Mouse (Mus musculus): ENCODE data around the gene Gm34653. TPM values are rescaled to one million over a fixed set of nuclear protein-coding genes. Genes with fewer than 3 reads are reported as not detected.

Gm34653 gene
- polyA plus RNA-seq, 1 experiment: not detected

DNA sequence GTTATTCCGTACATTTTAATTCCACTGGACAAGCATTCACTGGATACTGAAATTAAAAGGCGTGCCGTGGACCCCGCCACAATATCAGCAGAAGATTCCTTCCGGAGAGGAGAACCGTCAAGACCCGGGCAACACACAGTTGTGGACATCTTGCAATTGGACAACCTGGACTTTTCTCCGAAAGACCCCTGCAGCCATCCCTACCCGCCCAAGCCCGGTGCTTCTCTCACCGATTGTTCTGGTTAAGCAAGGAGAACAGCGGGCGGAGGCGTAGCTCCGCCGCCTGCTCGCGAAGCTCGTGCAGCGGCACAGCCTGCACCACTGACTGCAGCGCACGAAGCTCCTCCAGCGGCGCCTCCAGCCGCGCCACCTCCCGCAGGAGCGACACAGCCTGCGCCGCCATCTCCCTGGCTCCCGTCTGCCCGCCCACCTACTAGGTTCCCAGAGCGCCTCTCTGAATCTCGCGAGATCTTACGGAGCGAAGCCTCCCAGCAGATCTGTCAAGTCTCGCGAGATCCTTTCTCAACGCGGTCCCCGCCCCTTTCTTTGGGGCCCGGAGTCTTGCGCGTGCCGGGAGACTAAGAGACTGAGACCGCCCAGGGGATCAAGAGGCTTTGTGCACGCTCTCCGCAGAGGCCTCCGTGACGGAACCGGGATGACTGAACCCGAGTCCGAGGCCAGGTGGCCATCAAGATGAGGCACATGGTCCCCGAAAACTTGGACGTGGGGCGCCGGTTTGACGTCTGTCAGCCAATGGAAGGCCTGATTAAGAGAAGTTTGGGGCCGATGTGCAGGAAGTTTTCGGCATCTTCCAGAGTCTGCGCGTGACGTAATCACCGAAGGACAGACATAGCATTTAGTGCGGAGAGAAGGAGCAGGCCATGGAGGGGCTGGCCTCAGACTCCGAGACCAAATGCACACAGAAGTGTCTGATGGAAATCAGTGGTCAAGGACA lies 38.0 kb downstream of the Gm34653 start:
- peaks cover 2% of the 10 kb centered on the region; the same call in 1 of the 2 replicates for H3K9me3 ChIP-seq (ENCODE audit: control insufficient read depth, low read length)
- peaks cover 54% of the 10 kb centered on the region for H3K4me1 ChIP-seq (ENCODE audit: control insufficient read depth)
- TF ChIP-seq GATA1 (IDR thresholded peaks at IDR 0.05; ENCODE audit: low read length): no peak
- no peak for TF ChIP-seq TAL1 (IDR thresholded peaks at IDR 0.05; ENCODE audit: low read length)

GRCm38 (mm10) chr2:34874271-34874670 lies 41.5 kb downstream of the Gm34653 start, which contains the start of gene Cutal:
Cutal (plus strand) TSS chr2:34874396.
- Histone ChIP-seq H3K4me1 (ENCODE audit: control insufficient read depth) (peaks cover 28% of the 10 kb centered on the region), H3K9me3 (ENCODE audit: control insufficient read depth, low read length) (peaks cover 2% of the 10 kb centered on the region; the same call in 1 of the 2 replicates), H3K4me3 (replicated peaks) (peak within 1 kb of the TSS; percentile 52), H3K27me3 (ENCODE audit: control insufficient read depth) (peaks cover 61% of the 10 kb centered on the region), H3K36me3 (ENCODE audit: control insufficient read depth) (peaks cover 3% of the 10 kb centered on the region)
- no peak for TF ChIP-seq GATA1 (IDR thresholded peaks at IDR 0.05; ENCODE audit: low read length)
- TF ChIP-seq TAL1 (IDR thresholded peaks at IDR 0.05; ENCODE audit: low read length): no peak

More for the DNA sequence above, 38.0 kb downstream of the Gm34653 start:
- Histone ChIP-seq H3K27me3 (ENCODE audit: control insufficient read depth) (peaks cover 30% of the 10 kb centered on the region), H3K36me3 (ENCODE audit: control insufficient read depth) (peaks cover 37% of the 10 kb centered on the region), H3K4me3 (replicated peaks) (peak overlapping the region; percentile 89)

DNA sequence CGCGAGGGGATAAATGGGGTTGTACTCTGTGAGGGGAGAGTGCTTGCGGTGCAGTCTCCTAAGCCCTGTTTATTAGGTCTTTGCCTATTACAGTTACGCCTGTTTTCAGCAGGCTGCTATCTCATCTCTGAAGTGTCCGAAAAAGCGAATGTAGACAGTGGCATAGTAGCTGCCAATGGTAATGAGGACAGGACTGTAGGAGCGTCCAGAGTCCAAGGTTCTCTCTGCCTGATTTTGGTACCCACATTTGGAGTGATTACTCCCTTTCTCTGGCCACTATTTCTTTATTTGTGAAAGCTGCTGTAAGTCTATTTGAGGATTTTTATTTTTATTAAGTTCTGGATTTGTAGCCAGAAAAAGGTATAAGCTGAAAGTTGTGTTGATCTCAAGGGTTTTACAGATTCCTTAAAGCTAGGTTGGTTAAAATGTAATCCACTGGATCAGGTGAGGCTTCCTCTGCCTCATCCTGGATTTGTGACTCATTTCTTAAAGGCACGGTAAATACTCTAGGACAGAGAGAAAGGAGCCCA lies 42.1 kb downstream of the Gm34653 start, which contains the start of gene Psmd5:
TSS of gene Psmd5 (minus strand) at position 153 of the 530 bp plus-strand sequence.
- peaks cover 2% of the 10 kb centered on the region; the same call in 1 of the 2 replicates for H3K9me3 ChIP-seq (ENCODE audit: control insufficient read depth, low read length)
- peaks cover 22% of the 10 kb centered on the region for H3K4me1 ChIP-seq (ENCODE audit: control insufficient read depth)
- H3K27me3 ChIP-seq (ENCODE audit: control insufficient read depth): peaks cover 67% of the 10 kb centered on the region
- no peaks in the 10 kb centered on the region for H3K36me3 ChIP-seq (ENCODE audit: control insufficient read depth)
- peak within 1 kb of the TSS; percentile 52 for H3K4me3 ChIP-seq (replicated peaks)
- TF ChIP-seq GATA1 (IDR thresholded peaks at IDR 0.05; ENCODE audit: low read length) (no peak), TAL1 (IDR thresholded peaks at IDR 0.05; ENCODE audit: low read length) (no peak)

- TF ChIP-seq GATA1 (IDR thresholded peaks at IDR 0.05; ENCODE audit: low read length) (no peak), TAL1 (IDR thresholded peaks at IDR 0.05; ENCODE audit: low read length) (no peak)
- H3K36me3 ChIP-seq (ENCODE audit: control insufficient read depth): no peaks in the 10 kb centered on the region
- no peaks in the 10 kb centered on the region for H3K4me1 ChIP-seq (ENCODE audit: control insufficient read depth)
- no peak overlapping the region for H3K4me3 ChIP-seq (replicated peaks)
- peaks cover 75% of the 10 kb centered on the region for H3K27me3 ChIP-seq (ENCODE audit: control insufficient read depth)
- H3K9me3 ChIP-seq (ENCODE audit: control insufficient read depth, low read length): no peaks in the 10 kb centered on the region
Observed at GRCm38 (mm10) chr2:34880054-34880453, 47.2 kb downstream of the Gm34653 start.

DNA sequence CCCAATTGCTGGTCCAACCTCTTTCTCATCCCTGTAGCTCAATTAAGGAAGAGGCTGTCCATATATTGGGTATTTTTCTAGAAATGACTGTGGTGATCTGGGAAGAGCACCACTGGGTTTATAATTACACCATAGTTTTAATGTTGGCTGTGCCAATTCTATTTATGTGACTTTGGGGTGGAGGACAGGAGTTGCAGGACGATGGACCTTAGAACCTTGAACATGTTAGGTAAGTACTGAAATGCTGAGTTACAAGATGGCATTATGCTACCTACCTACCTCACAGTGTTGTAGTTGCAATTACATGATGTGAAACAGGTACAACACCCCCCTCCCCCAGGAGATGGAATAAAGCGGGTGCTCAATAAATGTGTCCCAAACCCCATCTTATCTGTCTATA lies 50.0 kb downstream of the Gm34653 start:
- H3K4me1 ChIP-seq (ENCODE audit: control insufficient read depth): no peaks in the 10 kb centered on the region
- peaks cover 62% of the 10 kb centered on the region for H3K27me3 ChIP-seq (ENCODE audit: control insufficient read depth)
- no peaks in the 10 kb centered on the region for H3K36me3 ChIP-seq (ENCODE audit: control insufficient read depth)
- no peak overlapping the region for H3K4me3 ChIP-seq (replicated peaks)
- no peaks in the 10 kb centered on the region for H3K9me3 ChIP-seq (ENCODE audit: control insufficient read depth, low read length)
- TF ChIP-seq TAL1 (IDR thresholded peaks at IDR 0.05; ENCODE audit: low read length) (no peak), GATA1 (IDR thresholded peaks at IDR 0.05; ENCODE audit: low read length) (no peak)

GRCm38 (mm10) chr2:34883190-34883589 lies 50.4 kb downstream of the Gm34653 start:
- Histone ChIP-seq H3K4me1 (ENCODE audit: control insufficient read depth) (no peaks in the 10 kb centered on the region), H3K36me3 (ENCODE audit: control insufficient read depth) (no peaks in the 10 kb centered on the region), H3K4me3 (replicated peaks) (no peak overlapping the region), H3K27me3 (ENCODE audit: control insufficient read depth) (peaks cover 60% of the 10 kb centered on the region), H3K9me3 (ENCODE audit: control insufficient read depth, low read length) (no peaks in the 10 kb centered on the region)
- no peak for TF ChIP-seq TAL1 (IDR thresholded peaks at IDR 0.05; ENCODE audit: low read length)
- TF ChIP-seq GATA1 (IDR thresholded peaks at IDR 0.05; ENCODE audit: low read length): no peak

GRCm38 (mm10) chr2:34884186-34884585 lies 51.4 kb downstream of the Gm34653 start:
- Histone ChIP-seq H3K4me1 (ENCODE audit: control insufficient read depth) (no peaks in the 10 kb centered on the region), H3K27me3 (ENCODE audit: control insufficient read depth) (peaks cover 54% of the 10 kb centered on the region), H3K4me3 (replicated peaks) (no peak overlapping the region), H3K9me3 (ENCODE audit: control insufficient read depth, low read length) (no peaks in the 10 kb centered on the region), H3K36me3 (ENCODE audit: control insufficient read depth) (no peaks in the 10 kb centered on the region)
- TF ChIP-seq GATA1 (IDR thresholded peaks at IDR 0.05; ENCODE audit: low read length): no peak

Other genes starting within 250 kb of the Gm34653 start
- gene Gapvd1, start 77.8 kb upstream of the Gm34653 start, polyA plus RNA-seq (2012): 3.0 and 5.0 TPM in 2 replicates
- 8.1 and 12.3 TPM in 2 replicates for gene Hspa5, start 61.0 kb upstream of the Gm34653 start, polyA plus RNA-seq (2012)
- gene Rabepk, start 33.1 kb upstream of the Gm34653 start, polyA plus RNA-seq (2012): 0.81 and 1.1 TPM in 2 replicates
- 3.9 and 5.1 TPM in 2 replicates for gene Fbxw2, start 6.7 kb upstream of the Gm34653 start, polyA plus RNA-seq (2012)
- gene Cutal, start 41.4 kb downstream of the Gm34653 start, polyA plus RNA-seq (2012): not detected in 2 replicates
- gene Psmd5, start 42.0 kb downstream of the Gm34653 start, polyA plus RNA-seq (2012): 0.80 and 1.2 TPM in 2 replicates
- 1.8 and 2.1 TPM in 2 replicates for gene Phf19, start 81.0 kb downstream of the Gm34653 start, polyA plus RNA-seq (2012)
- gene Traf1, start 128.8 kb downstream of the Gm34653 start, polyA plus RNA-seq (2012): not detected in 2 replicates
- gene Hc, start 228.4 kb downstream of the Gm34653 start, polyA plus RNA-seq (2012): not detected in 2 replicates

Data from erythroblast, embryonic 14.5 days (primary cell).